Mouse (Mus musculus): ENCODE measurements around the gene Clk4.

DNA sequence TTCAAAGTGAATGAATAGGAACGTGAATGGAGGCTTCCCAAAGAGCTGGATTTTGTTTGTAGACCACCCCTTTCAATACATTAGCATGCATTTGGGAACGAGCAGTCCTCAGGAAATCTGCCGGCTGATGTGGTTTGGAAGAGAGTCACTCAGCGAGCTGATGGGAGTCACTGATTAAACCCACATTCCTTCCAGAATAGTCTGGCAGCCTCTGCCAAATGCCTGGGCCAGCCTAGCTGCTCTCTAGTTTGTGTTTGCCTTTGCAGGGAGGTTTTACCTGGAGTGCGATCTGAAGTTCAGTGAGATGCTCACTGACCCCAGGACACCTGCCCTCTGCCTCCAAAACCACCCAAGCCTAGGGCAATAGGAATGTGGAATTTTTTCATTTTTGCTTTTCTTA is 46.8 kb downstream of the Clk4 start:
- TF ChIP-seq EP300 (IDR thresholded peaks at IDR 0.05; ENCODE audit: low read depth in 1 of 2, low read length in 2 of 2) (no peak), CTCF (IDR thresholded peaks at IDR 0.05 in 2 of 3, conservative IDR thresholded peaks at IDR 0.05 in 1 of 3; ENCODE audit: control insufficient read depth in 1 of 3, insufficient read depth in 1 of 3, low read depth in 2 of 3, low read length in 3 of 3, poor library complexity in 1 of 3, severe bottlenecking in 1 of 3) (no peak), ZMIZ1 (IDR thresholded peaks at IDR 0.05; ENCODE audit: low read depth, low read length) (no peak), GATA1 (IDR thresholded peaks at IDR 0.05; ENCODE audit: low read depth, low read length) (no peak)

All from MEL (cell line).